Mouse (Mus musculus) lung, adult 10 weeks (tissue): ENCODE data around the gene Prr14. TPM values are rescaled to one million over a fixed set of nuclear protein-coding genes. Genes with fewer than 3 reads are reported as not detected.

Experiments used
- polyA plus RNA-seq: library from polyadenylated mRNA; stranded (reverse); fragments of 350-450 nt; fragmentation: Illumina TruSeq; extraction: RNeasy Lipid Tissue Mini Kit (QIAGEN cat#74804); gene quantifications from one replicate; pipeline ENCODE4 v1.2.3, GENCODE M21; 2014; ENCODE audit warnings: low read depth, low replicate concordance; ENCODE audit not compliant: insufficient read depth

Gene Prr14
- 32.8 TPM for polyA plus RNA-seq

DNA sequence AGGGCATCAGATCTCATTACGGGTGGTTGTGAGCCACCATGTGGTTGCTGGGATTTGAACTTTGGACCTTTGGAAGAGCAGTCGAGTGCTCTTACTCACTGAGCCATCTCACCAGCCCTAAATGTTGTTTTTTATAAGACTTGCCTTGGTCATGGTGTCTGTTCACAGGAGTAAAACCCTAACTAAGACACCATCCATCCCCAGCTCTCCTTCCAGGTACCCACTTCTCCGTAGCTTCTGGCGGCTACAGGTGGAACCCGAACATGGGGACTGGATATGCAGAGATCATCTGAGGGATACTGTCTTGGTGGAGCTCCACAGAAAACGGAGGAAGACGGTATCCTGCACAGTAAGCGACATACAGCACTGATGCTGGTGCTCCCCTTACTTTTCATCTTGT, at the start of gene Prr14:
Prr14 (plus strand) TSS at position 301 of the 400 bp plus-strand sequence.

DNA sequence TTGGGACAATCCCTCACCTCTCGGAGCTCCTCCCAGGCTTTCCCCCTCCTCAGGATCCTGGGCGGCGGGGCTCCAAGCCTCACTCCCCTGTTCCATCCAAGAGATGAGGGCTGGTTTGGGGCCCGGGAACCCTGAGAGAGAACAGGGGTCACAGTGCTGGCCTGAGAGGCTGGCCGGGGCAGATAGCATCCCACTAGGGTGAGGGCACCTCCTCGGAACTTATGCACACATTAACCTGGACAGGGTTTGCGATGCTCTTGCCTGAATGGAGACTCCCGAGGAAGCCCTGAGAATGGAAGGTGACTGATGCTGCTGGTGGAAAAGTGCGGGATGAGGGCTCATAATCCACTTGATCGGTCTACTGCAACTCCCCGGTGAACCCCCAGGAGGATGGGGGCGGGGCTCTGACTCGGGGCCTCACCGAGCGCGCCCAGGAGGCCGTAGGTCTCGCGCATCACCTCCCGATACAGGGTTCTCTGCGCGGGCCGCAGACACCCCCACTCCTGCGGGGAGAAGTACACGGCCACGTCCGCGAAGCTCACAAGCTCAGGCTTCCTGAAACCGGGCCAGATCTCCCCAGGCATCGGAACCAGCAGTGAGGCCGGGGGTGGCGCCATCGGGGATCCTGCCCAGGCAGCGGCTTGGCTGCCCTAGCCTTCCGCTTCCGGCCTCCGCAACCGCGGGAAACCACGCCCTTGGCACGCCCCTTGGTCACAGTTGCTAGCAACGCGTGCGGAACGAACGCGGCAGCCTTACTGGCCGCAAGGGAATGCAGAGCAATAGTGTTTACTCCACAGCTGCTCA, 37.8 kb upstream of the Prr14 start, which contains the start of gene Zfp688:
Zfp688 (minus strand) TSS at position 681 of the 804 bp plus-strand sequence.

GRCm38 (mm10) chr7:127448521-127449300, 10.7 kb upstream of the Prr14 start, which contains the start of gene Zfp689:
Zfp689 (minus strand) TSS chr7:127449158.

DNA sequence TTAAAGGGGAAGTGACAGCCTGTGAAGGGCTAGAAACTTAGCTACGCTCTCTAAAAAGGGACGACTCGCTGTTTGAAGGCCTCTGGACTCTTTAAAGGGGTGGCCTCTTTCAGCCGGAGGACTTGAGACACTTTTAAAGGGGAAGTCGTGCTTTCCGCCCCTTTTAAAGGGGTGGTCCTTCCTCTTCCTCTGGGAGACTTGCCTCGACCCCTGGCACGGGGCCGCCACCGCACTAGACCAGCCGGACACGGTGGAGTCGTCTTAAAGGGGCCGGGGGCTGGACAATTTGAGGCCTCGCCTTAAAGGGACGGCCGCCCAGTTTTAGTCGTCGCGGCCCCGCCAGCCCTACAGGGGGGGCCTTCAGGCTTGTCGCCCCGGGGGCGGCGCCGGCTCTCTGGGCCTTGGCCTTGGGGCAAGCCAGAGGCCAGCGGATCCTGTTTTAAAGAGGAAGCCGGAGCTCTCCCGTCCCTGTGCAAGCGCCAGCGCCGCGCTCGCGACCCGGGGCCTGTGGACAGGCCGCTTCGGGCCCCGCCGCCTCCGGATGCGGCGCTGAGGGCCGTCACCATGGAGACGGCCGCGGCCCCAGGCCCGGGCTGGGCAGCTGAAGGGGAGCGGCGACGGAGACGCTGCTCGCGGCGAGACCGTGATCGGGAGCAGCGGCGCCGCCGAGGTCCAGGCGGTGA, 19.4 kb downstream of the Prr14 start, which contains the start of gene Fbrs:
Fbrs (plus strand) TSS at position 565 of the 683 bp plus-strand sequence.

GRCm38 (mm10) chr7:127511808-127512230, 52.4 kb downstream of the Prr14 start, which contains the start of gene Srcap:
Srcap (plus strand) TSS chr7:127511983.

DNA sequence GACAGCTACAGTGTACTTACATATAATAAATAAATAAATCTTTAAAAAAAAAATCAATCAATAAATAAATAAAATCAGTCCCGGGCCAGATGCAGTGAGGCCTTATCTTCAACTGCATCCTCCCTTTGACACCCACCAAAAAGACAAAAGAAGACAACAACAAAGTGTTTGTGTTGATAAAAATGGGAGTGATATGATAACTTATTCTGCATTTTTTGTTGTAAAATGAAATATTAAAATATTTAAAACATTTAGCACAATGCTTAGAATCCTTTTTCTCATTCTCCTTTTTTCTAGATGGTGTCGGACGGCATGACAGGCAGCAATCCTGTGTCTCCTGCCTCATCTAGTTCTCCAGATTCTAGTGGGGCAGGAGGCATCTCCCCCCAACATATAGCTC, 59.9 kb downstream of the Prr14 start, which contains the start of gene Gm42715:
Gm42715 (plus strand) TSS at position 301 of the 400 bp plus-strand sequence.

Other genes starting within 250 kb of the Prr14 start
- gene Zfp553, start 226.6 kb upstream of the Prr14 start, polyA plus RNA-seq = 5.6 TPM
- 23.5 TPM for gene Sept1, start 226.5 kb upstream of the Prr14 start, polyA plus RNA-seq
- gene Zfp771, start 215.3 kb upstream of the Prr14 start, polyA plus RNA-seq = 10.4 TPM
- 29.4 TPM for gene Dctpp1, start 198.9 kb upstream of the Prr14 start, polyA plus RNA-seq
- 23.5 TPM for gene Sephs2, start 185.6 kb upstream of the Prr14 start, polyA plus RNA-seq
- 12.3 TPM for gene Itgal, start 163.4 kb upstream of the Prr14 start, polyA plus RNA-seq
- gene Zfp768, start 114.0 kb upstream of the Prr14 start, polyA plus RNA-seq = 12.4 TPM
- gene Zfp747, start 83.6 kb upstream of the Prr14 start, polyA plus RNA-seq = 6.3 TPM
- 2.7 TPM for gene 9130019O22Rik, start 72.4 kb upstream of the Prr14 start, polyA plus RNA-seq
- 3.5 TPM for gene E430018J23Rik, start 66.0 kb upstream of the Prr14 start, polyA plus RNA-seq
- 7.3 TPM for gene Zfp764, start 52.8 kb upstream of the Prr14 start, polyA plus RNA-seq
- gene Zfp688, start 37.5 kb upstream of the Prr14 start, polyA plus RNA-seq = 11.8 TPM
- gene Zfp689, start 10.5 kb upstream of the Prr14 start, polyA plus RNA-seq = 1.7 TPM
- gene Fbrs, start 19.6 kb downstream of the Prr14 start, polyA plus RNA-seq = 24.3 TPM
- 1.8 TPM for gene Srcap, start 52.4 kb downstream of the Prr14 start, polyA plus RNA-seq
- gene Gm42715, start 60.0 kb downstream of the Prr14 start, polyA plus RNA-seq = 11.9 TPM
- gene Tmem265, start 101.8 kb downstream of the Prr14 start, polyA plus RNA-seq = not detected
- 29.0 TPM for gene Phkg2, start 113.7 kb downstream of the Prr14 start, polyA plus RNA-seq
- gene Ccdc189, start 129.0 kb downstream of the Prr14 start, polyA plus RNA-seq = 20.2 TPM
- gene Rnf40, start 129.2 kb downstream of the Prr14 start, polyA plus RNA-seq = 24.5 TPM
- gene Zfp629, start 156.2 kb downstream of the Prr14 start, polyA plus RNA-seq = 5.9 TPM
- 35.1 TPM for gene Bcl7c, start 249.3 kb downstream of the Prr14 start, polyA plus RNA-seq